Mouse (Mus musculus): ENCODE results near the gene Slc23a4.

Slc23a4 gene

DNA sequence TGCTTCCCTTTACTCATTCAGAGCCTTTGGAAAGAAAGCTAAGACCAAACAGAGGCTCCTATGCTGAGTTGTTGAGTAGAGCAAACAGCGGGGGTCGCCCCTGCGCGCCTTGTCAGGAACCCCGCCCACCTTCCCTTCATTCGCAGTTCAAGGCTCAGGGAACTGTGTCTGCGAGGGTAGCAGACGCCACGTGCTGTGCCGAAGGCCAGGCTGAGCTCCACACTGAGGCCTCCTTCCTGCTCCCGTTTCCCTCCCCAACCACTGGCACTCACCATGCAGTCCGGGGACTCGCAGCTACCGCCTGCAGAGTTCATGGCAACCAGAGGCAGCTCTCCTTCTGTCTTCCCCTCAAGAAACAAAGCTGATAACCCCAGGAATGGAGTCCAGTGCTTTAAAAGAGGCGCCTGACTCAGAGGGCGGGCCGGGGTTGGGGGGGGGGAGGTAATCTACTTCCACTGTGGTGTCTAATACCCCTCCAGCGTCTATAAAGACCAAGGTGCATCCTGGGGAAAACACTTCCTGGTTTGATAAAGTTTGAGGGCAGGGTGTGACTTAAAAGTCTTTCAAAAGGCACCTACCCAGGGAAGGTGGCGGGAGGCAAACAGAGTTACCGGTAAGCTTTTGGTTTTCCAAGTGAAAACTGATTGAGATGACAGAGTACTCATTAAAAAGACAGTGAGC is at the start of gene Slc23a4:
Slc23a4 (minus strand) TSS at position 324 of the 681 bp plus-strand sequence.
- in situ Hi-C loops (cut with MboI): no loop called here

DNA sequence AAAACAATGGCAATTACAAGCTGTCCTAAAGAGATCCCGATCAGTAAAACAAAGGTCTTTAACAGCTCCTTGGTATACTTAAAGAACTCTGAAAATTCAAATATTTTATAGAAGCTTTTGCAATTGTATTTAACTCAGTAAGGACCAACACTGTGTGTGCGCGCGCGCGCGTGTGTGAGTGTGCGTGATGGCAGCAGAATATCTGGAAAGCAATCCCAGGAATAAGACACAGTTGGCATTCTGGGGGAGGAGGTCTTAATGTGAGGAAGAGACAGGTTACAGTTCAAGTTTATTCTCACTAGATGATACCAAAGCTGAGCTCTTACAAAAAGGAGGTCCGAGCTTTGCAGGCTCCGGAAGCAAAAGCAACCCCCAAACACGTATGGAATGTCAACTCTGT is 45.1 kb upstream of the Slc23a4 start:
- in situ Hi-C loops (cut with MboI): no loop called here

DNA sequence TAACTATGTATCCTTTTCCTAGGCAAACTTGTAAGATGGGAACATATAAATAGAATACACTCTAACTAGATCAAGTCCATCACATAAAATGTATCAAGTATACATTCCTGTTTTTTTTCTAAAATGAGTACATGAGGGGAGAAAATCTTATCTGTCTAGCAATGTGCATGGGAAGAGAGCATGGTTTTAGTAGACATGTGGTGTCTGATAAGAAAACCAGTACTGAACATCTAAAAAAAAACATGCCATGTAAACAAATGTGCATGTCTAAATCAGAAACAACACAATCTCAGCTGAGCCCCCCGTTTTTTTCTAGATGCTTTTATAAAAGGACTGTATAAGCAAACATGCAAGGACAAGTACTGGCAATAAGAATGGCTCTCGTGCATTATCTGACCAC is 44.5 kb upstream of the Slc23a4 start:
- in situ Hi-C loops (cut with MboI): no loop called here

DNA sequence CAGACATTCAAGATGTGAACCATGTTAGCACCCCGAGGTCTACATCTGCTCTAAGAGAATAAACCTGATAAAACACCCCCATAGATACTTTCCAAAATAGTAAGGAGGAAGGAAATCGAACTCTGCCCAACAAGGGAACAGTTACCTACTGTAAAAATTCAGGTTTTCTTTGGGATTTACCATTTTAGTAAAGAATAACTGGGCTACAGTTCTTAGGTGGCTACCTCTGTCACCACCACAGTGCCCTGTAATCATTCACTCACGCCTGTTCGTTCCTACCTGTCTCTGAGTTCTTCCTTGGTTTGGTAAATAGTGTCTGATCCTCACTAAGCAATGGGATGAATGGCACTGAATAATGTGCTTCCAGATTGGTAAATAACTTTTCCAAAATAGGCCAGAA is 42.6 kb upstream of the Slc23a4 start:
- in situ Hi-C loops (cut with MboI): no loop called here

DNA sequence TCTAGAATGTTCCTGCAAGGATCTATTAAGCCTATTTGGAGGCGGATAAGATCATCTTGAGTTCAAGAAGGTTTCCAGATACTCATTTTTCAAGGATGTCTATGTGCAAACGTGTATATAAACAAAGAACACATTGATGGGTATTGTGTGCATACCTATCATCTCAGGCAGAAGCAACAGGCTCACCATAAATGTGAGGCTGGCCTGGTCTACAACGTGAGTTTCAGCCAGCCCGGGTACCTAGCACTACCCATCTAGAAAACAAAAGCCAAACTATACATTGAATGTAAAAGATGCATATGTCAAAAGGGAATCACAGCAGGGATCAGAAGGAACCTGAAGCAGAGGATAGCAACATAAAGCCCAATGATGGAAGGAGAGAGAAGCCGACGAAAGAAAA is 42.0 kb upstream of the Slc23a4 start:
- in situ Hi-C loops (cut with MboI): no loop called here

DNA sequence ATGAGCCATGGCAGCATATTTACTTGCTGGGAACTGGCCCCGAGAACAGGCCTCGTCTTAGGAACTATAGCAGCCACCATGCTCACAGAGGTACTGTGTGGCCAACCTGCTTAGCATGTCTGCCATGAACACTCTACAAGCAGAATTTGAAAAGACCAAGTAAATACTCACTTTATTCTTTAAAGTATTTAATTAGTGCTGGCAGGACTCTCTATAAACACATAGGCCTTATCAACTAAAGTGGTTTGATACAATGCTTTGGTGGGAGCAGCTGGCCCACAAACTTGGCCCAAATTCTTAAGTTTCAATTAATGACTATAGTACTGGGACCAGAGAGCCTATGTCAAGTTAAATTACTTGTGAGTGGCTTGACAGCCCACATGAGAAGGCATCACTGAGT is 39.8 kb upstream of the Slc23a4 start:
- in situ Hi-C loops (cut with MboI): no loop called here

DNA sequence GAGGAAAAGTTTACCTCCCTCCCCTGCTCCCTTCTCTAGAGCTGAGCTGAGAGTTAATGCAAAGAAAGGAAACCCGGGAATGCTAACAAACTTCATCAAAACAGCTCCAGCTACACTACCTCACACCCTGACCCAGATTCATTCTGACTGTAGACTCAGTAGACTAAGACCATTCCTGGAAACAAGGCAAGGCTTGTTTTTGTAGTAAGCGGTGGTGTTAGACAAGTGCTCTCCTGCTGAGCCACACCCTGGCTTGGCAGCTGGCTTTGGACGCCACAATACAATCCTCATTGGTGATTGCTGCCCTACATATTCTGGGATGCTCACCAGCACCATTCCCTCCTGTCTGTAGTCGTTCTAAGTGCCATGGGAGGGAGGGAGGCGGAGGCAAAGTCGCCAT is 39.1 kb upstream of the Slc23a4 start:
- in situ Hi-C loops (cut with MboI): no loop called here

DNA sequence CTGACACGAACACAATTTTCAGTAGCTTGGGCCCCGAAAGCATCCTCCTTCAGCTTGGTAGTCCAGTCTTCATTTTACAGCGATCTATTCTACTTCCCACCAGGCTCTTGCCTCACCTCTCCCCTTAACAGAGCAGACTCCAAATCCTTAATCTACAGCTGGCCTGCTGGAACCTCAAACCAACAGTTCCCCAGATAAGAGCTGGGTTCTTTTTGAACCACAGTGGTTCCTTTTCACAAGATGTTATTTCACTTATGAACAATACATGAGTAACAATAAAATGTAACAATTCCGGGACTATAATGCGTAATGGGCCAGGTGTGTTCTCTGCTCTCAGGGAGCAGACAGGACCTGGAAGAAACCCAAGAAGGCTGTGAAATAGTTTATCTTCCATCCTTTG is 28.4 kb upstream of the Slc23a4 start:
- in situ Hi-C loops (cut with MboI): no loop called here

DNA sequence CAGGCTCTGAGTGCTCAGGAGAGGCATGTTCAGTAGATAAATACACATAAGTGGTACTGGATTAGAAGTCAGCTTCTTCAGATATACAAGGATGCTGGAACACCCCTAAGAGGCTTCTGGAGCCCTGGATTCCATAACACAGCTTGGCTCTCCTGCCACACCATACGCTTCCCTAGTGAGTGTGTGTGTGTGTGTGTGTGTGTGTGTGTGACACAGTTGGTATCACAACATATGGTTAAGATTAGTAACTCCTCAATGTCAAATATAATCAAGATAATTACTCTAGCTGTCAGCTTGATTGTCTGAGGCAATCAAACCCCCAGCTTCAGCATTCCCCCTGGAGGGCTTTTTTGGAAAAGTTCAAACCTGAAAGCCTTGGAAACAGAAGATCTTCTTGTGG is 23.7 kb upstream of the Slc23a4 start:
- in situ Hi-C loops (cut with MboI): no loop called here

DNA sequence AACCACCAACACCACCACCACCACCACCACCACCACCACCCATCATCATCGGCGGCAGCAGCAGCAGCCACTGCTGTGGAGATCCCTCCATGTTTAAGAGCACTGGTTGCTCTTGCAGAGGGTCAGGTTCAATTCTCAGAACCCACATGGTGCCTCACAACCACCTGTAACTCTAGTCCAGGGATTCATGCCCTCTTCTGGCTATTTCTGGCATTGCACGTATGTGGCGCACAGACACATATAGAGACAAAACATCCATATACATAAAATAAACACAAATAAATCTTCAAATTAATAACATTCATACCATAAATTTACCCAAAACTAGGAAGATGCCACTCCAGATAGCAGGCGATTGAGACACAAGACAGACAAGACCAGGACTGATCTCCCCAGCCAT is 22.5 kb upstream of the Slc23a4 start:
- in situ Hi-C loops (cut with MboI): no loop called here

DNA sequence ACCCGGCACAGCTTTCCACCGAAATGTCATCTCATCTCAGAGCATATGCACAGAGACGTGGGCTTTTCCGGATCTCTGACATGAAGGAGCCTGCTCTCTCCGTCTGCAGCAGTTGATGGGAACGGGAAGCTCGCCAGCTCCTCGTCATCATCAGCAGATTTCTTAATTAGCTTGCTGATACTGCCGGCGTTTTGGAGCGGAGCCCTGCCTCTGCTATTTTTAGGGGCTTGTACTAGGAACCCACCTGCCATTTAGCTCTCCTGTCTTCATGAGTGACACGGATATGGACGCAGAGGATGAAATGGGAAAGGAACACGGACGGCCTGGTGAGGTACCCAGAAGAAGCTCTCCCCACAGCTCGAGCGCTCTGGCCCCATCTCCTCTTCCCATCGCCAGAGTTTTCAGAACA is 14.1 kb upstream of the Slc23a4 start:
- in situ Hi-C loops (cut with MboI): no loop called here

DNA sequence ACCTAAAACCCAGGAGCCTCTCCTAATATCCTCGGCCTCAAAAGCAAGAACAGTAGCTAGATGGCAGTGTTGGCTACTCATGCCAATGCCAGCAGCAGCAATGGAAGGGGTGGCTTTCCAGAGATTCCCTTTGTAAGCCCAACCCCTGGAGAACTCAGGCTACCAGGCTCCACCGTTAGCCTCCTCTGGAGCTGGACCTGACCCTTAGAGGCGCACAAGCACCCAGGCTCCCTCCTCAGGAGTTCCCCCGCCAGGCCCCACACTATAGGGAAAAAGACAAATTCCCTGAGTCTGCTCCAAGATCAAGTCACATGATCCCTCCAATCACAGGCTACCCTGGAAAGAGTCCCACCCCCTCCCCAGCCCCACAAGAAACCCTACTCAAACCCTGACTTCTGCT is 10.9 kb upstream of the Slc23a4 start:
- in situ Hi-C loops (cut with MboI): no loop called here

DNA sequence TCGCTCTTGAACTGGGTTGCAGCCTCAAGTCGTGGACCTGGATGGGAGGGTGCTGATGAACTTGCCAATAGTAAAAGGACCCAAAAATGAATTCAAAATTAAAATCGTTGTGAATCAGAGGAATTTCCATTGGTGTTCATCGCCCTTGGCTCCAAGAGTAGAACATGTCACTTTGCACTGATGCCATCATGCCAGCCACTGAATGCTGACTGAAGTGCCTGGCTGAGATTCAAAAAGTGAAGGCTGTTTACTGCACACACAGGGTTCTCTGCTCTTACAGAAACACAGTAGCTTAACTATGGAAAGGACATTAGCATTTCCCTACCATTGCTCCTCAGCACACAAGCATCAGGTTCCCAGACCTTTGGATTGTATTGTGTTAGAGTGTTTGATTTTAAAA is 8.3 kb upstream of the Slc23a4 start:
- in situ Hi-C loops (cut with MboI): no loop called here

DNA sequence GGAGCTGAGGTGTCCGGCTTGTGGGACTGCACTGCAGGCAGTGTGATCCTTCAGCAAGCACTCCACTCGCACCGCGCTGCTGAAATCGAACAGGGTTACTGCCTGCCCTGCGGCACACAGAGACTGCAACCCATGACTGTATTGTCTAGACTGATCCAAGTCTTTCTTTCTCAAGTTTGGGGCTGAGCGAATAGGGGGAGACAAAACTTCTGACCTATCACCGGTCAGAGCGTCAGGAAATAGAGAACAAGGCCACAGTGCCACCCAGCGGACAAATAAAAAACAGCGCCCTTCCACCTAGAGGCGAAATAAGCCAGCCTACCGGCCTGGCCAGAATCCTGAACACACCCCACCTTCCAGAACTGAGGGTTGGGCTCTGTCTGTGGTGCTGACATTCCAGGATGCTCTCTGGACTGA is 7.1 kb upstream of the Slc23a4 start:
- in situ Hi-C loops (cut with MboI): no loop called here

DNA sequence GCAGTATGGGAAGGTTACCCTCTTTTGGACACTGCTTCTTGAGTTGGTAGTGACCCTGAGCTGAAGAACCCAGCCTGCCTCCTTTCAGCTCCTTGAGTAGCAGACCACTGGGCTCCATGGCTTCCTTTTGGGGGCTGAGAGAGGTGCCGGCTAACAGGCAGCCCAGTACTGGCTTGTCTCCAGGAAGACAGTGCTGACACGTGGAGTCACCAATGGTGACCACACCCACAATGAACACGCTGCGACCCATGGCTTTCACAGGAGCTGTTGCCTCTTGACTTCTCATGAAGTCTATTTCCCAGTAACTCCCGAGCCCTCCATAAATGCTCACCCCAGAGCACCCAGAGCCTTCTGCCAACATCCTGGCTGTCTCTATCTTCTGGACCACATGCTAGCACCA is 6.5 kb upstream of the Slc23a4 start:
- in situ Hi-C loops (cut with MboI): no loop called here

DNA sequence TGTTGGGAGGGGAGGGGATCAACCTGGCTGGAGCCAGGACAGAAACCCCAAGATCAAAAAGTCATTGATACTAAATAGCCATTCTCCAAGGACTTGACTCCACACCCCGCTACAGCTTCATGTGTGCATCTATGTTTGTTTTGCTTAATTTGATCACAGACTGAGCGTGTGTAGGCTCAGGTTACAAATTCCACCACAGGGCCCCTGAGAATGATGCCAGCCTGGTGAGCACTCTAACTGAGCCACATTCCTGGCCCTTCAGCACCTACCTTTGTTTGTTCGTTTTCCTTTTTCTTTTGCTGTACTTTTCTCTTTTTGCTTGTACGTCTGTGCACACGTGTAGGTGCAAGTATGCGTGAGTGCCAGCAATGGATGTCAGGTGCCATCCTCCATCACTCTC is 1.1 kb upstream of the Slc23a4 start:
- in situ Hi-C loops (cut with MboI): no loop called here

DNA sequence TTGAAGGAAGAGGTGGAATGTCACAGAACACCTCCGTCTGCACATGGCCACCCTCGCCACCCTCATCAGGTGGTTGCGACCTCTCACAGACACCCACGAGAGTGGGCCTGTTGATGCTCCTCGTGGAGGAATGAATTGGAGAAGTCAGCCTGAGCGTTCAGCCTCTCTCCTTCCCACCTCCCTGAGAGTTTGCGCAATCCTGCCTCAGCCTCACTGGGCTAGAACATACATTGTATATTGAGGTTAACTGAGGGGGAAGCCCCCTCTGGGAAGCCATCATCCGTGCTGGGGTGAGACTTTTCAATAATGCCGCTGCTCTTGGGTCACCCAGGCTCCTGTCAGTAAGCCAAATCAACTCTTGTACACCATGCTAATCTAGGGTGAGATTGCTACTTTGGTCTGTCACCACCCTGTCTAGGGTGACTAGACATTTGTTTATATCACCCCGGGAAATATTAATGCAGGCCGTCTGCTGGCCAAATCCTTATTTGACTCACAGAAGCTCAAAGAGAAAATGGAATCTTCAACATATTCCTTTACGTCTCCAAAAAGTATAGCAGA is 1.0 kb downstream of the Slc23a4 start:
- in situ Hi-C loops (cut with MboI): no loop called here

DNA sequence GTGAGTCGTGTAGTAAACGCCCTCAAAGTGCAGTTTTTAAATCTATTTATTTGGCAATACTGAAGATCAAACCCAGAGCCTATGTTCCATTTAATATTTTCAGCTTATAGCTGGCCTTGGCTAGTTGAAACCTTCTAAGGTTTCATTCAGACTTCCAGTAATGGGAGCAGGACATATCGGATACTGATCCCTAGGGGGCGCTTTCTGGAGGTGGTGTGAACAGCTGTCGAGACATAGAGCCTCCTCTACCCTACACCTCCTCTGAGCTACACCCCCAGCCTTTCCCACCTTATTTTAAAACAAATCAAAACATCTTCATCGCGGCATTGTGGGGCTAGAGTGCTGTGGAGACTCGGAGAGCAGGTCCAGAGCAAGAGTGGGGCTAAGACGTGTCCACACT is 7.5 kb downstream of the Slc23a4 start:
- in situ Hi-C loops (cut with MboI): no loop called here

DNA sequence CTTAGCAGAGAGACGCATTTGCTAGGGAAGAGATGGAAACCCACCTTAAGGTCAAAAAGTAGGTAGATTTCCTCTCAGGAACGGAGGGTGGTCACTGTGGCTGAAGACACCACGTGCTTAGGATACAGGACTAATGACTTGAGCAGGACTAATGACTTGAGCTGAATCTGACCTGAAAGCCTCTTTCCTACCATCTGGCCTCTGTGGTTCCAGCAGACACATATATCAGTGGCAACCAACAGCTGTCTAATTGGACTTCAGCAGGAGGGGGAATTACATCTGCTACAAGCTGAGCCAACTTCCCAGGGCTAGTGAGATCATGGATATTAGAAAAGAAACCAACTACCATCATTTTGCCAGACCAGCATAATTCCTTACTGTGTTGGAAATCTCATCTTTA is 8.9 kb downstream of the Slc23a4 start:
- in situ Hi-C loops (cut with MboI): no loop called here

DNA sequence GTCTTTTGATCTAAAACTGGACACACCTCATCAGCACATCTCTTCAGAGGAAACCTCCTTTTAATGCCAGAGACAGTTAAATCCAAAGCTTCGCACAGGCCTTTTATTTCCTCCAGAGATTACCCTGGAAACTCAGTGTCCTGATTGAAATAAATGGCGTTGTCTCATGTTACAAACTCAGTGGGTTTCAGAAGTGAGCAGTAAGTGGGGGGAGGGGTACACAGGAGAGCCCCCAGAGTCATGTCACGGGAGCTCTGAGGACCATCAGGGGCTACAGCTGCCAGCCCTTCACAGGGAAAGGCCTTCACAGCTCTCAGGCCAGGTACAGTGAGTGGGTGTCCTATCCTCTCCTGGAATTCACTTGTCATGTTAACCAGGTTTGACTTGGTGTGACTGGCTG is 17.0 kb downstream of the Slc23a4 start:
- in situ Hi-C loops (cut with MboI): no loop called here

DNA sequence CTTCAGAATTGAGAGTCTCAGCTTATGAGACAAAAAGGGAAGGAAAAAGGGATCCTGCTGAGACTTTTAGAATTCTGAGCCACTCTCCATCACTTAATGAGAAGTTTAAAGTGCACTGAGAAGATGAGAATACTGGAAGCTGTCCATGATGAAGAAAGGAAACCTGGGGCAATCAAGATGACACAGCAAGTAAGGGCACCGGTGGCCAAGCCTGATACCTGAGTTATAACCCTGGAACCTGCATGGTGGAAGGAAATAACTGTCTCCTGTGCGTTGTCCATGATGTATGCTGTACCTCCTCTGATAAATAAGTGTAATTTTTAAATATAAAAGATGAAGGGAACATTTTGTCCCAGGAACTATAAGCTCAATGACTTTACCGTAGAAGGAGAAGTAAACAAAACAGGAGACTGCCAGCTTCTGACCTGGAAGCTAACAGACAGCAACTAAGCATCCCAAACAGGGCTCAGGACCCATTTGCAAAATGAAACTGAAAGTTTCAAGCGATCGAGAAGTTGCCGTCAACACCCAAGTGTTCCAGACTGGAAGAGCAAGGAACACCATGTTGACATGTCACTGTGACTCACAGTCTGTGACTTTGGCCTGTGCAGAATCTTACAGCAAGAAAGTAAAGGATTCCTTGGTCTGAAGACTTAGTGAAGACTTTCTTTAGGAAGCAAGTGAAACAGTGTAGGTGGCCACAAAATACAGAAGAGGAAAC is 22.2 kb downstream of the Slc23a4 start:
- in situ Hi-C loops (cut with MboI): no loop called here

DNA sequence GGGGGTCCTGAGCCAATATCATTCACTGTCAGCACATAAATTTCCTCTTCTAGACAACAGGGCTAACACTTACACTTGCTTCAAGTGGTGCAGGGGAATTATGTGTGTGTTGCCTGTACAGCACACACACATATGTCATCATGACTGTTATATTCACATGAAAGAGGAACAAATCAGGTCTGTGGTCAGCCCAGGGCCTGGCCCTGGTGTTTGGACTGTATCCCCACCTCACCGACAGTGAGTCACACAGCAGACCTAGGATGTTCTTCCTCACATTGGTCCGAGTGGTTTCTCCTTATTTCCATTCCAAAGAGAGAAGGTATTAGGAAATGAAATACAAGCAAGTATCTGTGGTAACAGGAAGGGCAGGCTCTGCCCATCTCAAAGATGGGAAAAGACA is 23.7 kb downstream of the Slc23a4 start:
- in situ Hi-C loops (cut with MboI): no loop called here

DNA sequence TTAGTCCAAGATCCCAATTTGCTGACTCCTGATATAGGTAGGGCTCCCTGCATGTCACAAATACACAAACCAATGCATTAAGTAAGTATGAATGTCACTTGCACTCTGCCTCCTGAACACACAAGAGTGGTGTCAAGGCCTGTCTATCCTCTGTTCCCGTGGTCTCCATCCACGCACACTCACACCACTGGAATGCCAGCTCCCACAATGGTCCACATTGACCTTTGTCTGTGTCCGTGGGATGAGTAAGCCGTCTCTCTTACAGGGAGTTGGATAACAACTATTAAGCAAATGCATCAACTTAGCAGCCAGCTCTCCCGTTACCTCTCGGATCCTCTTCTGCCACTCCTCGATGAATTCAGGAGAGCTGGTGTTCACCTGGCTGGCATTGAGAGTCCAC is 29.1 kb downstream of the Slc23a4 start:
- in situ Hi-C loops (cut with MboI): no loop called here

DNA sequence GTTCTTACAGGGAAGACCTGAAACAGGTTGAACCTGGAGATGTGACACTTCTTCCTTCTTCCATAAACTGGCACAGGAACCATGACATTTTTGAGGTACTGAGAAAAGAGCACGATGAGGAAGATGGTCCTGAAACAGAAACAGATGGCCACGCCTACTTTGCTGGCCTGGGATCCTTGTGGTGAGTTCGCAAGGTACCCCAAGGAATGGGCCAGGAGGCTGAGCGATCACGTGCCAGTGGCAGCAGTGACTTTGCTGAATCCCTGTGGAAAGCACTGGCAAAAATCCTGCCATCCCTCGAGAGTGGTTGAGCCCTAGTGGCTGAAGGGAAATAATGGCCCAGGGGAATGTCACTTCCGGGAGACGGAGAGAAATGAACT is 32.4 kb downstream of the Slc23a4 start:
- in situ Hi-C loops (cut with MboI): no loop called here

All from mature B cell (primary cell).